Mouse (Mus musculus): ENCODE results near the gene Rpl10l.

Rpl10l gene

GRCm38 (mm10) chr12:66283991-66284622 lies at the start of gene Rpl10l:
Gene Rpl10l (minus strand): TSS chr12:66284401.
- DNase-seq: no peak

- no peak for DNase-seq
These were observed 8.3 kb downstream of the Rpl10l start for GRCm38 (mm10) chr12:66275890-66276289.

GRCm38 (mm10) chr12:66245461-66246099 lies 38.6 kb downstream of the Rpl10l start:
- no peak for DNase-seq

GRCm38 (mm10) chr12:66234158-66234557 lies 50.0 kb downstream of the Rpl10l start:
- DNase-seq: no peak
